Mouse (Mus musculus) forebrain, postnatal 0 days (tissue): Measurements from ENCODE around the gene Npc2. TPM values are rescaled to one million over a fixed set of nuclear protein-coding genes. Genes with fewer than 3 reads are reported as not detected.

ENCODE experiments used
- ATAC-seq: fragments of 200-750 bp; cut with Nextera tagmentation; 2 replicates; pipeline ENCODE4 v1.8.0; 2017; ENCODE audit warnings: mild to moderate bottlenecking, moderate library complexity
- DNase-seq: peaks from one replicate; pipeline ENCODE4 v3.0.0-alpha.2; 2015
- H3K27ac ChIP-seq: fragments of 300-500 bp; sonication (generic); 2 replicates; pipeline ENCODE4 v1.5.1; 2014; ENCODE audit warnings: low read depth, mild to moderate bottlenecking, antibody characterized with exemption, low read length, moderate library complexity, mixed read lengths
- H3K27me3 ChIP-seq: fragments of 300-500 bp; sonication (generic); 2 replicates; pipeline ENCODE4 v1.6.1; 2014; ENCODE audit warnings: mild to moderate bottlenecking, low read length, mixed read lengths; ENCODE audit not compliant: insufficient read depth
- H3K36me3 ChIP-seq: fragments of 300-500 bp; sonication (generic); 2 replicates; pipeline ENCODE4 v1.6.1; 2014; ENCODE audit warnings: mild to moderate bottlenecking, moderate library complexity; ENCODE audit not compliant: insufficient read depth
- H3K4me1 ChIP-seq: fragments of 300-500 bp; sonication (generic); 2 replicates; pipeline ENCODE4 v1.6.1; 2014; ENCODE audit warnings: antibody characterized with exemption; ENCODE audit not compliant: insufficient read depth
- H3K4me2 ChIP-seq: fragments of 300-500 bp; sonication (generic); 2 replicates; pipeline ENCODE4 v1.6.1; 2014; ENCODE audit warnings: low read depth, mild to moderate bottlenecking, moderate library complexity
- H3K4me3 ChIP-seq: fragments of 300-500 bp; sonication (generic); 2 replicates; pipeline ENCODE4 v1.5.1; 2014; ENCODE audit warnings: low read depth, low read length, mixed read lengths
- H3K9ac ChIP-seq: fragments of 300-500 bp; sonication (generic); 2 replicates; pipeline ENCODE4 v1.6.1; 2014; ENCODE audit warnings: mild to moderate bottlenecking
- H3K9me3 ChIP-seq: fragments of 300-500 bp; sonication (generic); 2 replicates; pipeline ENCODE4 v1.6.1; 2016; ENCODE audit warnings: low read length
- CTCF ChIP-seq: sonication (generic); IDR thresholded peaks from 2 replicates; pipeline ENCODE4 v1.5.1; 2016; ENCODE audit warnings: antibody characterized with exemption, control low read depth, low read depth
- WGBS: fragments of 180-500 bp; shearing (Covaris S2); extraction: QIAGEN DNeasy Blood & Tissue Kit; methylation state at CpG from one replicate; pipeline ENCODE4 v1.1.7; 2014; 5-methylcytosine and 5-hydroxymethylcytosine counted together
- polyA plus RNA-seq: library from polyadenylated mRNA; unstranded; fragments of >200 nt; fragmentation: Nextera tagmentation; extraction: Ambion mirVana; gene quantifications from 2 replicates; pipeline ENCODE4 v1.2.1, GENCODE M21; 2015
- total RNA-seq: library from RNA; depleted of rRNA; stranded (reverse); fragments of >200 nt; gene quantifications from 2 replicates; pipeline ENCODE4 v1.2.3, GENCODE M21; 2014; rRNA removed

Gene Npc2
- 42.5 and 49.8 TPM in 2 replicates for total RNA-seq
- polyA plus RNA-seq = 56.1 and 64.2 TPM in 2 replicates

GRCm38 (mm10) chr12:84772726-84773441, at the start of gene Npc2, which contains the start of gene Isca2:
Npc2 (minus strand) TSS chr12:84773152.
Isca2 (plus strand) TSS chr12:84773251.
- DNase-seq = peak; percentile 99
- peak; percentile 8 for TF ChIP-seq CTCF
- ATAC-seq = peak; percentile 99

DNA sequence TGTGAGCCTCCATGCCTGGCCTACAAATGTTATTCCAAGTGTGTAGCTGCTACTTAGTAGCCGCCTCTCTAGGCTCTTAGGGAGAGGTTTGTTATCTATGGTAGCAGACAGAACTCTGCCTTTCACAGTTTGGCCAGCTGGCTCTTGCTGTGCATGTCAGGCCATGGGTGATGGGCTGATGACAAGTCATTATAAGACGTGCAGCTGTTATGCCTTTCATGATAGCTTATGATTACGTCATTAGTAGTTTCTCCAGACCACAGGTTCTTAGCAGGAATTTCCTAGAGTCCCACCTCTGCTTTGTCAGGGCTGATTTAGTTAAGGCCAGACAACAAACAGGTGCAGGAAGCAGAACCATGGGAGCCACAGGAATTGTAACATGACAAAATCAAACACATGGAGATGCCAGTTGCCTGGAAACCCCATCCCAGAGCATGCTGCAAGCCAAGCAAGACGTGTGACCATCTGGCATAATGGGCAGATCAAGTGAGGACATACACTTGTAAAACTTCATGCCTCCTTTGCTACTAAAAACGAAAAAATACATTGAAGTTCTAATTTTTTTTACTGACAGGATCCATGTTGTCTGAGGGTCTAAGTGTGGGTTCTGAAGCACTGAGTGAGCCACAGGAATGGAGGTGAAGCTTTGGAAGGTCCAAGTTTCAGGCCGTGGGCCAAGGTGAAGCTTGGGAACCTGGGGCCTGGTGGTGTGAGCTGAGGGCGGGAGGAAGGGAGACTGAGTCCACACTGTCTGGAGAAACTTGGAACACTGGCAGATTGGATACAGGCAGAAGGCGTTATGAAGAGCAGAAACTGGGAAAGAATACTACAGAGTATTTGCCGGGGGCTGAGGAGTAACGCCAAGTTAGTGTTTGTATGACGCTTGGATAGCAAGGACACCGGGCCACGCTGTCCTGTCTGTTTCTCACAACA, 46.5 kb upstream of the Npc2 start:
- no peak overlapping the region for H3K4me3 ChIP-seq
- no peak overlapping the region for H3K4me2 ChIP-seq
- peak; percentile 81 for DNase-seq
- no peaks in the 10 kb centered on the region; the same call in 1 of the 2 replicates for H3K4me1 ChIP-seq
- H3K36me3 ChIP-seq = no peaks in the 10 kb centered on the region
- peak overlapping the region; percentile 62 for H3K27ac ChIP-seq
- WGBS = 64% methylated on average over 13 of the region's 13 CpGs
- peak; percentile 89 for ATAC-seq
- H3K9ac ChIP-seq = no peak overlapping the region
- no peak for TF ChIP-seq CTCF
- no peaks in the 10 kb centered on the region for H3K9me3 ChIP-seq
- no peaks in the 10 kb centered on the region for H3K27me3 ChIP-seq

More at GRCm38 (mm10) chr12:84772726-84773441, at the start of gene Npc2, which contains the start of gene Isca2:
- Histone ChIP-seq H3K27me3 (no peaks in the 10 kb centered on the region), H3K4me3 (peak within 1 kb of the TSS; percentile 73), H3K9ac (peak within 1 kb of the TSS; percentile 85), H3K4me2 (peak within 1 kb of the TSS; percentile 87), H3K9me3 (no peaks in the 10 kb centered on the region), H3K4me1 (peaks cover 14% of the 10 kb centered on the region), H3K27ac (peak within 1 kb of the TSS; percentile 80), H3K36me3 (no peaks in the 10 kb centered on the region)
- WGBS = under 1% methylated on average over 50 of the region's 50 CpGs

DNA sequence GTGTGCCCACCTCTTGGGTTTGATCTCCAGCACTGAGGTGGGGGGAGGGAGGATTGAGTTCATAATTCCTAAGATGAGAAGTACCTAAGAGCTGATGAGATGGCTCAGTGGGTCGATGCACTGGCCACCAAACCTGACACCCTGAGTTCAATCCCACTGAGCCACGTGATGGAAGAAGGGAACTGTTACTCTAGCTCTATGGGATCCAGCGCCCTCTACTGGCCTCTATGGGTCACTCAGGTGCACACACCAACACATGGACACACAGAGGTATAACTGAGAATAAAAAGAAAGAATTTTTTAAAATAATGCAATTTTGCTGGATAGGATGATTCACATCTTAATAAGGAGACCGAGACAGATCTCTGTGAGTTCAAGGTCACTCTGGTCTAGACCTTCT, 45.5 kb upstream of the Npc2 start:
- Histone ChIP-seq H3K4me2 (no peak overlapping the region), H3K27ac (no peak overlapping the region)

DNA sequence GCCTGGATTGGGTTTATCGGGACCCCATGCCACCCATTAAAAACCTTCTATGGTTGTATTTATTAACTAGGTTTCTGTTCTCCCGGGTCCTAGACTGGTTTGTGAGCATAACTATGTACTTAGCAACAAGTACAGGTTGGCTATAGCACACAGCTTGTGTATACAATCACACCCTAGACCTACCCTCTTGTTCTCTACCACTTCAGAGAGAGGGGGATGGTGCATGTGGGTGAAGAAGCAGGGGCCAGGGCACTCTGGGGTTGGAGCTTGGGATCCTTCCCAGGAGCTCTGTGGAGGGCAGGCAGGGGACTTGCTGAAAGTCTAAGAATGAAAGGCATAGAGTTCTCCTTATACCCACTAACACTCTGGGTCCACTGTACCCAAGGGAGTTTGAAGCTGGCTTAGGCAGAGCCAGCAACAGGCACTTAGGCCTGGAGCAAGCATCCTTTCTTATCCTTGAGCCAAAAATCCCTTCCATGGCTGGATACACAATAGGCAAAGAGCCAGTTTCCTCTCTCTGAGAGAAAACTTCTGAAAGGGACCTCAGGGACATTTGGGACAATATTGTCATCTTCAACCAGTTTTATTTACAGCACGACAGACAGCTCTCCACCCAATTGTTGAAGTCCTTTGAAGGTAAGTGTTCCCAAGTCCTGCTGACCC, 41.8 kb upstream of the Npc2 start:
- H3K4me1 ChIP-seq = no peaks in the 10 kb centered on the region
- H3K9ac ChIP-seq = no peak overlapping the region
- ATAC-seq = no peak
- no peak overlapping the region for H3K27ac ChIP-seq
- DNase-seq = no peak
- TF ChIP-seq CTCF = no peak
- no peak overlapping the region for H3K4me3 ChIP-seq
- no peak overlapping the region for H3K4me2 ChIP-seq
- no peaks in the 10 kb centered on the region for H3K27me3 ChIP-seq
- no peaks in the 10 kb centered on the region for H3K9me3 ChIP-seq
- H3K36me3 ChIP-seq = no peaks in the 10 kb centered on the region
- 84% methylated on average over 3 of the region's 3 CpGs for WGBS

More for the DNA sequence above, 45.5 kb upstream of the Npc2 start:
- H3K36me3 ChIP-seq = no peaks in the 10 kb centered on the region
- no peaks in the 10 kb centered on the region; the same call in 1 of the 2 replicates for H3K4me1 ChIP-seq
- DNase-seq = no peak
- no peaks in the 10 kb centered on the region for H3K9me3 ChIP-seq
- no peak overlapping the region for H3K4me3 ChIP-seq
- WGBS = 61% methylated on average over 4 of the region's 4 CpGs
- H3K27me3 ChIP-seq = no peaks in the 10 kb centered on the region
- H3K9ac ChIP-seq = no peak overlapping the region
- peak; percentile 24; the same call in 1 of the 2 replicates for TF ChIP-seq CTCF
- no peak for ATAC-seq

DNA sequence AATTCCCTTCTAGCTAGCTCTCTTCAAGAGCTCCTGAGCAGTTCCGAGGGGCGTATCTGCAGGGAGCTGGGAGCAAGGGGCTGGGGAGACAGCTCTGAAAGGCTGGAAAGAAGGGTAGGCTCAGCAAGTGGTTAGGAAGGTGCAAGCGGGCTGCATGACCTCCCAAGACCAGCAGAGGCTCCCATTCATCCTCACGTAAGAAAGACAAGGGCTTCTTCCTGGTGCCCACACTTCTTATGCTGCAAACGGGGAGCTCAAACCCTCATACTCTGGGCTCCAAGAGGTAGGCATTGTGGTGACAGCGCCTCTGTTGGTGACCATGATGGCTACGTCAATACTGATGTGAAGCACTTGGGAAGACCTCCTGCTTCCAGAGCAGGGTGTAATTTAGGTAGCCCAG, 40.8 kb upstream of the Npc2 start:
- Histone ChIP-seq H3K9me3 (no peaks in the 10 kb centered on the region), H3K36me3 (no peaks in the 10 kb centered on the region), H3K4me1 (no peaks in the 10 kb centered on the region), H3K9ac (no peak overlapping the region), H3K27me3 (no peaks in the 10 kb centered on the region), H3K27ac (no peak overlapping the region), H3K4me2 (no peak overlapping the region), H3K4me3 (no peak overlapping the region)
- DNase-seq (no peak), ATAC-seq (no peak)
- WGBS = 43% methylated on average over 7 of the region's 7 CpGs
- 0 out of 2 replicates have a peak, but pooled peaks have one; percentile 11 for TF ChIP-seq CTCF

DNA sequence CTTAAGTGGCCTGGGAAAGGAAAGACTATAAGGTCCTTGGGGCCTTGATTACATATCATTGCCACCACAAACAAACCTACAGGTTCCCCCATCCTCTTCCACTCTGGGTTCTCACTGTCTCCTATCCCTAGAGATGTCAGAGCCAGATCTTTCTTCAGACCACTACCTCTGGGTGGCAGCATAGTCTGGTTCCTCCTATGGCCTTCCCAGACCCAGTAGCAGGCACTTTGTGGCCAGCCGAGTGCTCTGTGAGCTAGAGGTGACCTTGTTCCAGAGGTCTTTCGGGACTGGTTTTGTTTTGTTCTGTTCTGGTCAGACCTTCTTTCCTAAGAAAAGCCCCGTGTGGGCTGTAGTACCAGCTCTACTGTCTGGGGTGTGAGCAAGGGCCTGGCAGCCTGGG, 39.1 kb upstream of the Npc2 start:
- H3K36me3 ChIP-seq = no peaks in the 10 kb centered on the region
- 66% methylated on average over 3 of the region's 3 CpGs for WGBS
- no peak overlapping the region for H3K4me3 ChIP-seq
- H3K9me3 ChIP-seq = no peaks in the 10 kb centered on the region
- no peak overlapping the region for H3K9ac ChIP-seq
- DNase-seq = no peak
- no peak overlapping the region for H3K4me2 ChIP-seq
- no peaks in the 10 kb centered on the region for H3K4me1 ChIP-seq
- H3K27ac ChIP-seq = no peak overlapping the region
- ATAC-seq = no peak
- no peaks in the 10 kb centered on the region for H3K27me3 ChIP-seq
- no peak for TF ChIP-seq CTCF
